Mouse (Mus musculus) adrenal gland, postnatal 4 days (tissue): ENCODE data around the gene Aff1. TPM values are rescaled to one million over a fixed set of nuclear protein-coding genes. Genes with fewer than 3 reads are reported as not detected.

ENCODE experiments used
- DNase-seq, 2 experiments: peaks; one replicate each; pipeline ENCODE4 v3.0.0; 2021 to 2022; ENCODE audit warnings: low spot score in 2 of 2, mixed read lengths in 2 of 2
- total RNA-seq, 2 experiments: library from RNA; stranded (reverse); gene quantifications; 2 replicates each; pipeline ENCODE4 v1.2.3; 2021

The Aff1 gene
- total RNA-seq, 2 experiments from 2014 or later = 37.5 to 43.3 TPM

GRCm38 (mm10) chr5:103747098-103747497 is 54.9 kb downstream of the Aff1 start:
- DNase-seq = no peak

- DNase-seq = no peak
Measured at GRCm38 (mm10) chr5:103748343-103748742, 56.2 kb downstream of the Aff1 start.

GRCm38 (mm10) chr5:103749465-103750285 is 57.5 kb downstream of the Aff1 start:
- DNase-seq = no peak

GRCm38 (mm10) chr5:103752665-103753510 is 60.7 kb downstream of the Aff1 start:
- no peak for DNase-seq

- DNase-seq = peak; percentile 77 to 83
Measured at GRCm38 (mm10) chr5:103753511-103754329, 61.5 kb downstream of the Aff1 start.

- DNase-seq = no peak
Measured at GRCm38 (mm10) chr5:103754330-103755134, 62.4 kb downstream of the Aff1 start.

- DNase-seq = no peak
Measured at GRCm38 (mm10) chr5:103755135-103755487, 62.9 kb downstream of the Aff1 start.

GRCm38 (mm10) chr5:103756231-103756714 is 64.1 kb downstream of the Aff1 start:
- no peak for DNase-seq

GRCm38 (mm10) chr5:103758491-103758890 is 66.3 kb downstream of the Aff1 start:
- no peak for DNase-seq

- DNase-seq = no peak
Measured at GRCm38 (mm10) chr5:103759489-103760424, 67.6 kb downstream of the Aff1 start.

- DNase-seq = no peak
Measured at GRCm38 (mm10) chr5:103760425-103761131, 68.4 kb downstream of the Aff1 start.

GRCm38 (mm10) chr5:103761754-103762153 is 69.6 kb downstream of the Aff1 start:
- DNase-seq = no peak

- no peak for DNase-seq
Measured at GRCm38 (mm10) chr5:103762850-103763254, 70.7 kb downstream of the Aff1 start.

- DNase-seq = no peak
Measured at GRCm38 (mm10) chr5:103765356-103765755, 73.2 kb downstream of the Aff1 start.

GRCm38 (mm10) chr5:103765758-103766431 is 73.7 kb downstream of the Aff1 start:
- no peak for DNase-seq

GRCm38 (mm10) chr5:103766432-103766815 is 74.2 kb downstream of the Aff1 start:
- no peak for DNase-seq

- DNase-seq = no peak
Measured at GRCm38 (mm10) chr5:103768961-103769360, 76.8 kb downstream of the Aff1 start.

GRCm38 (mm10) chr5:103769701-103770100 is 77.5 kb downstream of the Aff1 start:
- no peak for DNase-seq
